Mouse (Mus musculus): ENCODE data around the gene Pard6b. TPM values are rescaled to one million over a fixed set of nuclear protein-coding genes. Genes with fewer than 3 reads are reported as not detected.

The Pard6b gene
- polyA plus RNA-seq, 1 experiment from 2014 or later = 8.0 TPM

- Histone ChIP-seq H3K27me3 (ENCODE audit: control insufficient read depth, insufficient read depth, low read length) (no peaks in the 10 kb centered on the region), H3K4me1 (ENCODE audit: control insufficient read depth, insufficient read depth, low read length) (peaks cover 11% of the 10 kb centered on the region), H3K4me3 (ENCODE audit: low read depth, low read length) (no peak overlapping the region), H3K27ac (ENCODE audit: low read depth, low read length) (no peak overlapping the region), H3K4me2 (no peak overlapping the region), H3K36me3 (ENCODE audit: control insufficient read depth, insufficient read depth, low read length) (no peaks in the 10 kb centered on the region), H3K9me3 (ENCODE audit: control insufficient read depth, low read length) (no peaks in the 10 kb centered on the region), H3K9ac (ENCODE audit: low read length) (no peak overlapping the region)
- WGBS = 92% methylated on average over 6 of the region's 6 CpGs
- DNase-seq (ENCODE audit: low spot score, missing footprints) (peak; percentile 49), ATAC-seq (ENCODE audit: low FRiP score) (no peak)
Measured at GRCm38 (mm10) chr2:168123652-168124051, 42.8 kb downstream of the Pard6b start.

- ATAC-seq (ENCODE audit: low FRiP score) (0 out of 2 replicates have a peak, but pooled peaks have one; percentile 15), DNase-seq (ENCODE audit: low spot score, missing footprints) (peak; percentile 82)
- Histone ChIP-seq H3K4me3 (ENCODE audit: low read depth, low read length) (no peak overlapping the region), H3K36me3 (ENCODE audit: control insufficient read depth, insufficient read depth, low read length) (no peaks in the 10 kb centered on the region), H3K9ac (ENCODE audit: low read length) (peak overlapping the region; percentile 33; the same call in 1 of the 2 replicates), H3K4me2 (no peak overlapping the region), H3K27ac (ENCODE audit: low read depth, low read length) (no peak overlapping the region), H3K4me1 (ENCODE audit: control insufficient read depth, insufficient read depth, low read length) (peaks cover 11% of the 10 kb centered on the region), H3K27me3 (ENCODE audit: control insufficient read depth, insufficient read depth, low read length) (no peaks in the 10 kb centered on the region), H3K9me3 (ENCODE audit: control insufficient read depth, low read length) (no peaks in the 10 kb centered on the region)
- WGBS = 28% methylated on average over 11 of the region's 11 CpGs
Measured at GRCm38 (mm10) chr2:168125288-168126089, 44.7 kb downstream of the Pard6b start.

GRCm38 (mm10) chr2:168127767-168128166 is 47.0 kb downstream of the Pard6b start:
- 49% methylated on average over 14 of the region's 14 CpGs for WGBS
- no peaks in the 10 kb centered on the region for H3K9me3 ChIP-seq (ENCODE audit: control insufficient read depth, low read length)
- H3K27ac ChIP-seq (ENCODE audit: low read depth, low read length) = peak overlapping the region; percentile 72
- H3K4me2 ChIP-seq = peak overlapping the region; percentile 20; the same call in 1 of the 2 replicates
- no peaks in the 10 kb centered on the region for H3K27me3 ChIP-seq (ENCODE audit: control insufficient read depth, insufficient read depth, low read length)
- ATAC-seq (ENCODE audit: low FRiP score) (peak; percentile 33; the same call in 1 of the 2 replicates), DNase-seq (ENCODE audit: low spot score, missing footprints) (no peak)
- no peaks in the 10 kb centered on the region for H3K36me3 ChIP-seq (ENCODE audit: control insufficient read depth, insufficient read depth, low read length)
- H3K9ac ChIP-seq (ENCODE audit: low read length) = peak overlapping the region; percentile 38; the same call in 1 of the 2 replicates
- H3K4me1 ChIP-seq (ENCODE audit: control insufficient read depth, insufficient read depth, low read length) = peaks cover 11% of the 10 kb centered on the region
- H3K4me3 ChIP-seq (ENCODE audit: low read depth, low read length) = no peak overlapping the region

GRCm38 (mm10) chr2:168128211-168128859 is 47.5 kb downstream of the Pard6b start:
- Histone ChIP-seq H3K9me3 (ENCODE audit: control insufficient read depth, low read length) (no peaks in the 10 kb centered on the region), H3K36me3 (ENCODE audit: control insufficient read depth, insufficient read depth, low read length) (no peaks in the 10 kb centered on the region), H3K4me1 (ENCODE audit: control insufficient read depth, insufficient read depth, low read length) (peaks cover 11% of the 10 kb centered on the region), H3K4me2 (peak overlapping the region; percentile 20; the same call in 1 of the 2 replicates), H3K27ac (ENCODE audit: low read depth, low read length) (peak overlapping the region; percentile 72), H3K27me3 (ENCODE audit: control insufficient read depth, insufficient read depth, low read length) (no peaks in the 10 kb centered on the region), H3K9ac (ENCODE audit: low read length) (peak overlapping the region; percentile 38; the same call in 1 of the 2 replicates), H3K4me3 (ENCODE audit: low read depth, low read length) (no peak overlapping the region)
- ATAC-seq (ENCODE audit: low FRiP score) (peak; percentile 88), DNase-seq (ENCODE audit: low spot score, missing footprints) (peak; percentile 99)
- 12% methylated on average over 12 of the region's 14 CpGs for WGBS

- H3K4me1 ChIP-seq (ENCODE audit: control insufficient read depth, insufficient read depth, low read length) = peaks cover 7% of the 10 kb centered on the region
- no peaks in the 10 kb centered on the region for H3K9me3 ChIP-seq (ENCODE audit: control insufficient read depth, low read length)
- DNase-seq (ENCODE audit: low spot score, missing footprints) (peak; percentile 49), ATAC-seq (ENCODE audit: low FRiP score) (no peak)
- no peaks in the 10 kb centered on the region for H3K27me3 ChIP-seq (ENCODE audit: control insufficient read depth, insufficient read depth, low read length)
- no peak overlapping the region for H3K27ac ChIP-seq (ENCODE audit: low read depth, low read length)
- whole genome bisulfite sequencing = 76% methylated on average over 3 of the region's 3 CpGs
- H3K36me3 ChIP-seq (ENCODE audit: control insufficient read depth, insufficient read depth, low read length) = no peaks in the 10 kb centered on the region
- no peak overlapping the region for H3K4me3 ChIP-seq (ENCODE audit: low read depth, low read length)
- no peak overlapping the region for H3K9ac ChIP-seq (ENCODE audit: low read length)
- H3K4me2 ChIP-seq = no peak overlapping the region
Measured at GRCm38 (mm10) chr2:168130046-168130445, 49.2 kb downstream of the Pard6b start.

- H3K27me3 ChIP-seq (ENCODE audit: control insufficient read depth, insufficient read depth, low read length) = no peaks in the 10 kb centered on the region
- 77% methylated on average over 15 of the region's 15 CpGs for WGBS
- no peak for ATAC-seq (ENCODE audit: low FRiP score)
- H3K9ac ChIP-seq (ENCODE audit: low read length) = no peak overlapping the region
- H3K4me1 ChIP-seq (ENCODE audit: control insufficient read depth, insufficient read depth, low read length) = no peaks in the 10 kb centered on the region
- H3K27ac ChIP-seq (ENCODE audit: low read depth, low read length) = no peak overlapping the region
- H3K36me3 ChIP-seq (ENCODE audit: control insufficient read depth, insufficient read depth, low read length) = no peaks in the 10 kb centered on the region
- no peak overlapping the region for H3K4me2 ChIP-seq
- DNase-seq (ENCODE audit: low spot score, missing footprints) = peak; percentile 72
- H3K4me3 ChIP-seq (ENCODE audit: low read depth, low read length) = no peak overlapping the region
- H3K9me3 ChIP-seq (ENCODE audit: control insufficient read depth, low read length) = no peaks in the 10 kb centered on the region
Measured at GRCm38 (mm10) chr2:168137161-168137560, 56.4 kb downstream of the Pard6b start.

GRCm38 (mm10) chr2:168143794-168144193 is 63.0 kb downstream of the Pard6b start:
- no peaks in the 10 kb centered on the region for H3K4me1 ChIP-seq (ENCODE audit: control insufficient read depth, insufficient read depth, low read length)
- no peak overlapping the region for H3K4me3 ChIP-seq (ENCODE audit: low read depth, low read length)
- H3K9me3 ChIP-seq (ENCODE audit: control insufficient read depth, low read length) = no peaks in the 10 kb centered on the region
- no peaks in the 10 kb centered on the region for H3K36me3 ChIP-seq (ENCODE audit: control insufficient read depth, insufficient read depth, low read length)
- H3K4me2 ChIP-seq = no peak overlapping the region
- DNase-seq (ENCODE audit: low spot score, missing footprints) = peak; percentile 81
- H3K27me3 ChIP-seq (ENCODE audit: control insufficient read depth, insufficient read depth, low read length) = no peaks in the 10 kb centered on the region
- 40% methylated on average over 5 of the region's 5 CpGs for WGBS
- no peak for ATAC-seq (ENCODE audit: low FRiP score)
- no peak overlapping the region for H3K27ac ChIP-seq (ENCODE audit: low read depth, low read length)
- no peak overlapping the region for H3K9ac ChIP-seq (ENCODE audit: low read length)

GRCm38 (mm10) chr2:168145437-168145836 is 64.6 kb downstream of the Pard6b start:
- Histone ChIP-seq H3K4me2 (no peak overlapping the region), H3K36me3 (ENCODE audit: control insufficient read depth, insufficient read depth, low read length) (no peaks in the 10 kb centered on the region), H3K27me3 (ENCODE audit: control insufficient read depth, insufficient read depth, low read length) (no peaks in the 10 kb centered on the region), H3K4me1 (ENCODE audit: control insufficient read depth, insufficient read depth, low read length) (no peaks in the 10 kb centered on the region), H3K4me3 (ENCODE audit: low read depth, low read length) (no peak overlapping the region), H3K9me3 (ENCODE audit: control insufficient read depth, low read length) (no peaks in the 10 kb centered on the region), H3K27ac (ENCODE audit: low read depth, low read length) (no peak overlapping the region), H3K9ac (ENCODE audit: low read length) (no peak overlapping the region)
- ATAC-seq (ENCODE audit: low FRiP score) (no peak), DNase-seq (ENCODE audit: low spot score, missing footprints) (peak; percentile 71)
- WGBS = 75% methylated on average over 2 of the region's 2 CpGs

Measured in midbrain, embryonic 11.5 days (tissue).